Mouse (Mus musculus) bone marrow, adult 2 months (tissue): Measurements from ENCODE around the gene Amigo1. TPM values are rescaled to one million over a fixed set of nuclear protein-coding genes. Genes with fewer than 3 reads are reported as not detected.

Experiments used
- H3K27ac ChIP-seq: fragments of 200-500 bp; 2 replicates; pipeline ENCODE4 v1.5.1; 2012; ENCODE audit warnings: low read depth, mild to moderate bottlenecking, control low read depth, inconsistent platforms, low read length; ENCODE audit not compliant: control insufficient read depth, poor library complexity, insufficient read depth
- H3K4me1 ChIP-seq: fragments of 200-500 bp; 2 replicates; pipeline ENCODE4 v1.6.1; 2011; ENCODE audit warnings: low read length; ENCODE audit not compliant: control insufficient read depth, insufficient read depth
- H3K4me3 ChIP-seq: fragments of 200-500 bp; replicated peaks from 2 replicates; pipeline ENCODE3; 2011; ENCODE audit warnings: mild to moderate bottlenecking, low read depth, low read length, control low read depth; ENCODE audit not compliant: control insufficient read depth
- CTCF ChIP-seq: fragments of 200-500 bp; IDR thresholded peaks from 2 replicates; pipeline ENCODE4 v1.5.1; 2011; ENCODE audit warnings: low read length, control low read depth; ENCODE audit not compliant: control insufficient read depth, insufficient read depth
- POLR2A ChIP-seq: fragments of 200-500 bp; IDR thresholded peaks from 2 replicates; pipeline ENCODE4 v1.6.1; 2011; ENCODE audit warnings: low read depth, mild to moderate bottlenecking, control low read depth, low read length, borderline replicate concordance; ENCODE audit not compliant: control insufficient read depth
- WGBS: fragments of 180-500 bp; shearing (Covaris S2); methylation state at CpG from one replicate; pipeline ENCODE4 v1.1.7; 2018; 5-methylcytosine and 5-hydroxymethylcytosine counted together
- polyA plus RNA-seq: library from polyadenylated mRNA; stranded (reverse); fragments of >200 nt; gene quantifications from 2 replicates; pipeline ENCODE4 v1.2.4, GENCODE M21; 2011; ENCODE audit warnings: low replicate concordance; ENCODE audit not compliant: missing spikeins, insufficient read depth, insufficient read length

The Amigo1 gene
- polyA plus RNA-seq, 1 experiment: 1.9 TPM

- WGBS: 84% methylated on average over 3 of the region's 3 CpGs
- H3K27ac ChIP-seq: no peak overlapping the region
- TF ChIP-seq POLR2A: no peak
- TF ChIP-seq CTCF: no peak
- H3K4me3 ChIP-seq: no peak overlapping the region
- H3K4me1 ChIP-seq: no peaks in the 10 kb centered on the region
Measured at GRCm38 (mm10) chr3:108241243-108241839, 55.2 kb downstream of the Amigo1 start.

Other genes starting within 250 kb of the Amigo1 start
- 1.8 TPM in 1 of 2 replicates, not detected in the other for gene Gstm6, start 242.6 kb upstream of the Amigo1 start, polyA plus RNA-seq
- not detected in 2 replicates for gene Gstm3, start 217.1 kb upstream of the Amigo1 start, polyA plus RNA-seq
- 8.7 and 10.5 TPM in 2 replicates for gene Gstm2, start 199.9 kb upstream of the Amigo1 start, polyA plus RNA-seq
- gene Gstm1, start 168.4 kb upstream of the Amigo1 start, polyA plus RNA-seq: 63.6 and 69.5 TPM in 2 replicates
- 4.8 and 8.3 TPM in 2 replicates for gene Gstm4, start 141.4 kb upstream of the Amigo1 start, polyA plus RNA-seq
- gene Ampd2, start 99.7 kb upstream of the Amigo1 start, polyA plus RNA-seq: 15.3 and 47.2 TPM in 2 replicates
- gene Gnat2, start 93.5 kb upstream of the Amigo1 start, polyA plus RNA-seq: 1.0 TPM in 1 of 2 replicates, not detected in the other
- 11.7 and 27.5 TPM in 2 replicates for gene Gnai3, start 40.2 kb upstream of the Amigo1 start, polyA plus RNA-seq
- gene Gpr61, start 31.5 kb upstream of the Amigo1 start, polyA plus RNA-seq: not detected in 2 replicates
- gene Cyb561d1, start 14.9 kb downstream of the Amigo1 start, polyA plus RNA-seq: 3.8 and 12.1 TPM in 2 replicates
- gene Atxn7l2, start 24.6 kb downstream of the Amigo1 start, polyA plus RNA-seq: 3.4 and 10.1 TPM in 2 replicates
- gene Sypl2, start 40.3 kb downstream of the Amigo1 start, polyA plus RNA-seq: 0.37 TPM in 1 of 2 replicates, not detected in the other
- 37.3 and 60.9 TPM in 2 replicates for gene Psma5, start 70.6 kb downstream of the Amigo1 start, polyA plus RNA-seq
- gene Sort1, start 97.7 kb downstream of the Amigo1 start, polyA plus RNA-seq: 8.2 and 15.6 TPM in 2 replicates
- not detected in 2 replicates for gene Mybphl, start 178.6 kb downstream of the Amigo1 start, polyA plus RNA-seq
- 15.9 and 43.2 TPM in 2 replicates for gene Psrc1, start 197.5 kb downstream of the Amigo1 start, polyA plus RNA-seq
- 0.75 and 1.5 TPM in 2 replicates for gene Celsr2, start 229.2 kb downstream of the Amigo1 start, polyA plus RNA-seq